Mouse (Mus musculus) heart, adult 2 months (tissue): ENCODE measurements around the gene Arhgef17. TPM values are rescaled to one million over a fixed set of nuclear protein-coding genes. Genes with fewer than 3 reads are reported as not detected.

Experiments
- DNase-seq, 2 experiments: peaks; one replicate each; pipeline ENCODE4 v3.0.0; 2021
- H3K27ac ChIP-seq: fragments of 200-600 bp; 2 replicates; pipeline ENCODE4 v1.8.1; 2022
- H3K27me3 ChIP-seq: fragments of 200-500 bp; 2 replicates; pipeline ENCODE4 v1.6.1; 2012; ENCODE audit warnings: mild to moderate bottlenecking, low read length, inconsistent platforms, mixed read lengths; ENCODE audit not compliant: control insufficient read depth, insufficient read depth
- H3K36me3 ChIP-seq: fragments of 200-500 bp; 2 replicates; pipeline ENCODE4 v1.6.1; 2012; ENCODE audit warnings: low read length, inconsistent platforms; ENCODE audit not compliant: control insufficient read depth, insufficient read depth
- H3K4me1 ChIP-seq: fragments of 200-500 bp; 2 replicates; pipeline ENCODE4 v1.6.1; 2011; ENCODE audit warnings: low read length; ENCODE audit not compliant: control insufficient read depth, insufficient read depth
- H3K4me3 ChIP-seq: fragments of 200-600 bp; 2 replicates; pipeline ENCODE4 v1.8.1; 2022
- H3K79me2 ChIP-seq: fragments of 200-500 bp; replicated peaks from 2 replicates; pipeline ENCODE4 v1.6.1; 2012; ENCODE audit warnings: mild to moderate bottlenecking, inconsistent platforms, low read length, moderate library complexity, mixed read lengths; ENCODE audit not compliant: control insufficient read depth, insufficient read depth
- H3K9ac ChIP-seq: fragments of 200-500 bp; 2 replicates; pipeline ENCODE4 v1.6.1; 2012; ENCODE audit warnings: low read depth, mild to moderate bottlenecking, control low read depth, inconsistent platforms, low read length, mixed read lengths
- CTCF ChIP-seq: fragments of 200-600 bp; IDR thresholded peaks from 2 replicates; pipeline ENCODE4 v1.8.1; 2022; ENCODE audit warnings: antibody characterized with exemption, mild to moderate bottlenecking, moderate library complexity
- EP300 ChIP-seq: fragments of 200-500 bp; IDR thresholded peaks from 2 replicates; pipeline ENCODE4 v1.6.1; 2011; ENCODE audit warnings: low read depth, low read length, control low read depth; ENCODE audit not compliant: insufficient read depth
- POLR2A ChIP-seq: fragments of 200-500 bp; IDR thresholded peaks from 2 replicates; pipeline ENCODE4 v1.6.1; 2011; ENCODE audit warnings: mild to moderate bottlenecking, low read depth, low read length, control low read depth; ENCODE audit not compliant: insufficient read depth
- WGBS: fragments of 180-500 bp; shearing (Covaris S2); methylation state at CpG from one replicate; pipeline ENCODE4 v1.1.7; 2018; 5-methylcytosine and 5-hydroxymethylcytosine counted together
- intact Hi-C: fragments of 180-260 bp; cut with DNase I; formaldehyde crosslinking; loops from one replicate; pipeline ENCODE4 v1.15.1; 2025
- polyA plus RNA-seq: library from polyadenylated mRNA; depleted of rRNA; stranded (reverse); fragments of >200 nt; gene quantifications from 2 replicates; pipeline ENCODE4 v1.2.3, GENCODE M21; 2012
- total RNA-seq, 2 experiments: library from RNA; stranded (reverse); gene quantifications; 2 replicates each; pipeline ENCODE4 v1.2.3; 2021

Gene Arhgef17
- total and polyA plus RNA-seq, 3 experiments = 23.4 to 28.4 (median 26.2) TPM

GRCm38 (mm10) chr7:100886535-100886934, 45.4 kb downstream of the Arhgef17 start:
- no peaks in the 10 kb centered on the region for H3K36me3 ChIP-seq
- no peak overlapping the region for H3K27ac ChIP-seq
- WGBS = 30% methylated on average over 3 of the region's 3 CpGs
- H3K9ac ChIP-seq = no peak overlapping the region
- no peaks in the 10 kb centered on the region for H3K79me2 ChIP-seq
- DNase-seq = peak in 1 of 2 experiments; percentile 73
- TF ChIP-seq CTCF (no peak; the same call in 1 of the 2 replicates), POLR2A (no peak), EP300 (no peak)
- no peaks in the 10 kb centered on the region for H3K27me3 ChIP-seq
- intact Hi-C loops = loop anchor here (1.0 kb wide), 1 partner anchor 38 kb away; no protein-coding TSS in a partner anchor
- H3K4me3 ChIP-seq = no peak overlapping the region
- H3K4me1 ChIP-seq = no peaks in the 10 kb centered on the region

- Histone ChIP-seq H3K27ac (no peak overlapping the region), H3K79me2 (no peaks in the 10 kb centered on the region), H3K4me3 (no peak overlapping the region), H3K27me3 (no peaks in the 10 kb centered on the region), H3K4me1 (no peaks in the 10 kb centered on the region), H3K36me3 (no peaks in the 10 kb centered on the region), H3K9ac (no peak overlapping the region)
- intact Hi-C loops = no loop called here
- TF ChIP-seq CTCF (no peak), POLR2A (no peak), EP300 (no peak)
- no peak for DNase-seq
- WGBS = 88% methylated on average over 4 of the region's 4 CpGs
Measured at GRCm38 (mm10) chr7:100884460-100884859, 47.4 kb downstream of the Arhgef17 start.

- Histone ChIP-seq H3K27ac (no peak overlapping the region), H3K79me2 (no peaks in the 10 kb centered on the region), H3K36me3 (no peaks in the 10 kb centered on the region), H3K4me3 (no peak overlapping the region), H3K4me1 (no peaks in the 10 kb centered on the region), H3K27me3 (no peaks in the 10 kb centered on the region), H3K9ac (no peak overlapping the region)
- intact Hi-C loops = no loop called here
- 86% methylated on average over 4 of the region's 4 CpGs for WGBS
- DNase-seq = no peak
- TF ChIP-seq EP300 = no peak
- TF ChIP-seq CTCF = no peak
- no peak for TF ChIP-seq POLR2A
Measured at GRCm38 (mm10) chr7:100881950-100882349, 50.0 kb downstream of the Arhgef17 start.

- Histone ChIP-seq H3K27me3 (no peaks in the 10 kb centered on the region), H3K4me1 (no peaks in the 10 kb centered on the region), H3K79me2 (no peaks in the 10 kb centered on the region), H3K27ac (no peak overlapping the region), H3K9ac (no peak overlapping the region), H3K4me3 (no peak overlapping the region), H3K36me3 (no peaks in the 10 kb centered on the region)
- no peak for DNase-seq
- TF ChIP-seq POLR2A (no peak), EP300 (no peak), CTCF (no peak)
- WGBS = 69% methylated on average over 9 of the region's 9 CpGs
- intact Hi-C loops = no loop called here
Measured at GRCm38 (mm10) chr7:100881531-100881930, 50.4 kb downstream of the Arhgef17 start.

- H3K79me2 ChIP-seq = no peaks in the 10 kb centered on the region
- H3K27ac ChIP-seq = no peak overlapping the region
- H3K9ac ChIP-seq = no peak overlapping the region
- intact Hi-C loops = no loop called here
- peaks cover 4% of the 10 kb centered on the region for H3K36me3 ChIP-seq
- TF ChIP-seq POLR2A (no peak), CTCF (peak; percentile 67)
- H3K4me3 ChIP-seq = no peak overlapping the region
- WGBS = 48% methylated on average over 20 of the region's 20 CpGs
- H3K27me3 ChIP-seq = no peaks in the 10 kb centered on the region
- peaks cover 2% of the 10 kb centered on the region for H3K4me1 ChIP-seq
- DNase-seq = peak; percentile 64 to 67
Measured at GRCm38 (mm10) chr7:100879595-100879994, 52.3 kb downstream of the Arhgef17 start.

GRCm38 (mm10) chr7:100876771-100877170, 55.1 kb downstream of the Arhgef17 start:
- Histone ChIP-seq H3K27me3 (no peaks in the 10 kb centered on the region), H3K4me1 (peaks cover 2% of the 10 kb centered on the region), H3K4me3 (no peak overlapping the region), H3K79me2 (no peaks in the 10 kb centered on the region), H3K9ac (no peak overlapping the region), H3K36me3 (peaks cover 4% of the 10 kb centered on the region), H3K27ac (no peak overlapping the region)
- intact Hi-C loops = no loop called here
- no peak for TF ChIP-seq CTCF
- TF ChIP-seq EP300 = no peak
- no peak for TF ChIP-seq POLR2A
- WGBS = 79% methylated on average over 9 of the region's 9 CpGs
- no peak for DNase-seq

- Histone ChIP-seq H3K27me3 (no peaks in the 10 kb centered on the region), H3K4me3 (no peak overlapping the region), H3K9ac (no peak overlapping the region), H3K36me3 (peaks cover 4% of the 10 kb centered on the region), H3K4me1 (peaks cover 2% of the 10 kb centered on the region), H3K79me2 (no peaks in the 10 kb centered on the region), H3K27ac (no peak overlapping the region)
- WGBS = 68% methylated on average over 13 of the region's 13 CpGs
- TF ChIP-seq CTCF (no peak), POLR2A (no peak), EP300 (no peak)
- DNase-seq = no peak
- intact Hi-C loops = no loop called here
Measured at GRCm38 (mm10) chr7:100876293-100876692, 55.6 kb downstream of the Arhgef17 start.
